Mouse (Mus musculus) c-Kit-positive CD71-positive TER-119-positive erythroid progenitor cells, embryonic 14.5 days (primary cell): ENCODE measurements at regions not wholly inside any gene's neighbourhood (a gene's known extent, or its start where the extent isn't known, plus 50 kb on each side); places are given as distances from the start of the nearest gene placed in this dataset.

Experiments used
- DNase-seq: peaks from one replicate; pipeline ENCODE4 v3.0.0-alpha.2; 2013; ENCODE audit warnings: low spot score

- no peak for DNase-seq
Measured at GRCm38 (mm10) chr13:91274131-91274530, 50.4 kb upstream of the Atg10 start.

DNA sequence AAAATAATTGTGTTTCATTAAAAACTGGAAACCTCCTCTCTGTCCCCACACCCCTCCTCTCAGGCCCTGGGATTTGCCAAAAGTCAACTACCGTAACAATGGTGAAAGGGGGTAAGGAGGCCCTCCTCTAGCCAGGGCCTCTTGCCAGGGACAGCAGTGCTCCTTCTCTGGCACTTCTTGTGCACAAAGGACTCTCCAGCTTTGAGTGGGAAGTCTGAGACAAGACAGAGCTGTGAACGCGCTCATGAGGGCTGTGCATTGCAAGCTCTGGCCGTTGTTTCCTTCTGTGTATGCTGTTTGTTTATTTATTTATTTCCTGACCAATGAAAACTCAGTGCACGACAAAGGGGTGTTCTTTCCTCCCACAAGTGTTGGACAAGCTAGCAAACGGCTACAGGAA, 50.8 kb upstream of the Atg10 start:
- DNase-seq = no peak

- no peak for DNase-seq
Measured at GRCm38 (mm10) chr13:91279487-91279886, 55.7 kb upstream of the Atg10 start.

DNA sequence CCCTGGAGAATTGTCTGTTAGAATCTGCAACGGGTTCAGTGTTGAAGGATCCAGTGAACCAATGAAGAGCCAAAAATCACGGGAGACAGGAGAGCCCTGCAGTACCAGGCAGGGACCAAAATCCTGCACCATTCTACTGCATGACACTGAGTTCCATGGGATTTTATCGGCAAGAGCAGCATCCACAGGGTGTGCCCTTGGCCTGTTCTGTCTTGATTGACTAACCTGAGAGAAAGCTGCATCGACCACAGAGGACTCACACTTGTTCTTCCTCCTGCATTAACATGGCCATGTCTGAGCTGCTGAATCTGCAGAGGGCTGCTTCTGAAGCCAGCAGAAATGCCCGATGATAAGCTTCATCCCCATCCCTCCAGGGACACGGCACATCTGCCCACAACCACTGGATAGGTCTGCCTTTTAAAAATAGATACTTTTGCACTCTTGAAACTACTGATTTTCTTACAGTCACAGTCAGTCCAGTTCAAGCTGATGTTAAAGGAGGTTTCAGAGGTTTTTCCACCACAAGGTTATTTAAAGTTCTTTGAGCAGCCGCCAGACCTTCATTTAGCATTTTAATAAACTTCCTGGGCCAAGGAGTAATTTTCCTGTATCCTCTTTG, 71.9 kb upstream of the Atg10 start:
- DNase-seq = no peak

GRCm38 (mm10) chr13:91296521-91297160, 72.9 kb upstream of the Atg10 start:
- DNase-seq = peak; percentile 34

DNA sequence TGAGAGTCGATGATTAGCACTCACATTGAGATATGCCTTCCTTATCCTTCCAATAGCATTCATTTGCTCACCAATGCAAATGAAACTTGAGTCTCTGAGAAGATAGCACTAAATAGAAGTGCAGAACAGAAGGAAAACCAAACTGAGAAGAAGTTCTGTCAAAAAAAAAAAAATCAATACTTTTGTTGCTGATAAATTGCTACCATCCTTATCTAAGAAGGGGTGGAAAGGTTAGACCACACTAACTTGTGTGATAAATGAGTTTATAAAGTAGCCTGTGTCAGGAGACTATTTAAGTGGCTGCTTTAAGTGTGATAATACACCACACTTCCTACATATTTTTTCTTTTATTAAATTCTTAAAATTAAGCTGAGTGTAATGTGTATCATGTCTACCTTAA, 78.1 kb upstream of the Atg10 start:
- no peak for DNase-seq

DNA sequence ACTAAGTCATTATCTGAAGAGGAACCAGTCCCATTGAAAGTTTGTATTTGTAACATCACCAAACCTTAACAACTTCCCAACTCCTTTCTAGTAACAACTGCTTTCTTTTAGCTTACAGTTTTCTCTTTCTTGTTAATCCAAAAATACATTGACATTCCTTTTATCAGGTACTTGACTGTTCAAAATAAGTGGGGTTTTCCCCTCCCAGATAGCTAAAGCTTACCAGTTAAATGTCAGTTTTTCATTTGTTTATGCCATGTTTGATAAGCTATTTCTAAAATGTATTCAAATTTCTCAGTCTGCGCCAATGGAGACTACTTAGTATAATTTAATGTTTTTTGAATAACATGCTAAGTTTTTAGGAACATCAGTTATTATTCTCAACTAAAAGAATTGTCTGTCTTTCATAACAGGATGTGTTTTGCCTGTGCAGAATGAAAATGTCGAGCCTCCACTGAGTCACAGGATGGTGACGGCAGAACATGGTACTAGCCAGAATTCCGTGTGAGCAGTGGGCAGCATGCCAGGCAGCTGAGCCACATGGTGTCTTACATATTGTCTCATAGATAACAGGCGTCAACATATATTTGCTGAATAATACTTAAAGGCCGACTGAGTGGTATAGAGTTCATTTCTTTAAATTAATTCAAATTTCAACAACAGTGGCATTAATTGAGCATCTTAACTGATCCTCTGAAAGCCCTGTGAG, 82.1 kb upstream of the Atg10 start:
- no peak for DNase-seq

DNA sequence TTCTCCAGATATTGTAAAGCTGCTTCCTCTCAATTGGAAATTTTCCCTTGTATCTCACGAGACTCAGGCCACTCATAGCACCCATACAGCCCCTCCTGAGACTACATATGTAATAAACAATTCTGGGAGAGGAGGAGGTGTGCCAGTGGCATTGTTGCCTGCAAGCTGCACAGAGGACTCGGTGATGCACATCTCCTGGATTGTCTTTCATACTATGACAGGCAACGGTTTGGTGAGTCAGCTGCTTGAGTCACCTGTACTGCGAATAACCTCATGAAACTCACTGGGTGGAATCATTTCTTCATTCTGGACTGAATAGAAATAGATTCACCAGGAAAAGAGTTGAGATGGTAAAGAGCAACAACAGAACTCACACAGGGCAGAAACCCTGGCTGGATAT, 82.8 kb upstream of the Atg10 start:
- no peak for DNase-seq

GRCm38 (mm10) chr13:91312905-91313571, 89.3 kb upstream of the Atg10 start:
- DNase-seq = no peak

DNA sequence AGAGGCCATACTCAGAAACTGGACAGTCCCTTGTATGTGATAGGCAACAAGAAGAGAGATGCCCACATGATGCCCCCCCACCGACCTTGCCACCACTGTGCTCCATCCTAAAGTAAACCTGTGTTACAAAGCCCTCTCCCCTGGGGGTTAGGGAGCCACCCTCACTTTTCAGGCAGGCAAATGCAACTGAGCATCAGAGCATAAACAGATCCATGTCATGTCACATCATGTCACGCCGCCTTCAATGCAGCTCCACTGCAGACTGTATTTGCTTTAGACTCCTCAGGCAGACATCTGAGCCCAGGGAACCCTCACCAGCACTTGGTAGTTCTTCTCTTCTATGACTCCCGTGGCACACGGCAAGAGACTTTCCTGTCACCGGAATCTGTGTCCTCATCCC, 98.6 kb upstream of the Atg10 start:
- DNase-seq = no peak

GRCm38 (mm10) chr13:91326834-91327233, 103.1 kb upstream of the Atg10 start:
- no peak for DNase-seq

GRCm38 (mm10) chr13:91334283-91334682, 110.5 kb upstream of the Atg10 start:
- DNase-seq = no peak

DNA sequence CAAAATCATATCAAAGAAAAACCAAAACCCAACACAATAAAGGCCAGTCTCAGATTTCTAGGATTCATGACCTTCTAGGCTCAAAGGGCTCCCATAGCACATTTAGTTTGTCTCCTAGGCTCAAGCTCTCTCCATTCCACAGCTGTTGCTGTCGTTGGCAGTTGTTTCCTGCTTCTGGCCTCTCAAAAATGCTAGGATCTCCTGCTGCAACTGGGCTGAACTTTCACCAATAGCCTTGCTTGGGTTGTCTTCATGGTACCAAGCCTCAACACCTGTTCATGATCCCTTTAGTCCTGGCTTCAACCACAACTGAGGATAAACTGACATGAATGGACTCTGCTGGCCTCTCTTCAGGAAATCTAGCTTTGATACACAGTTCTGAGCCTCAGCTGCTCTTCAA, 115.9 kb upstream of the Ssbp2 start:
- DNase-seq = no peak

- no peak for DNase-seq
Measured at GRCm38 (mm10) chr13:91348489-91349083, 111.5 kb upstream of the Ssbp2 start.

DNA sequence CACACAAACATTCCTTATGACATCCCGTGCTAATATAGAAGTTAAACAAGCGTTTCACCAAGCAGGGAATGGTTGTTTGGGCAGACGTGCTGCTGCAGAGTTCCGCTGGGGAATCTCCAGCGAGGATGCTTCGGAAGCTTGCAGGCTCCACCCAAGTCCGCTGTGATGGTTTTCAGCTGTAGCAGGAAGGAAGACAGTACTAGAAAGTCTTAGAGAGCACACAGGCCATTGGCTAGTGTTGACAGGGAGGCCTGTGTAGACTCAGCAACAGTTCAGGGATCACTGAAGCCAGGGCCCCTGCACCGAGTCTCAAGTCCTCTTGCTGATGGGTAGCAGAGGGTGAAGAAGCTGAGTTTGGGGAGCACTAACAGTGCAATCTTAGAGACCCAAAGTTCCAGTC, 107.8 kb upstream of the Ssbp2 start:
- DNase-seq = no peak

- DNase-seq = no peak
Measured at GRCm38 (mm10) chr13:91356516-91356915, 103.6 kb upstream of the Ssbp2 start.

DNA sequence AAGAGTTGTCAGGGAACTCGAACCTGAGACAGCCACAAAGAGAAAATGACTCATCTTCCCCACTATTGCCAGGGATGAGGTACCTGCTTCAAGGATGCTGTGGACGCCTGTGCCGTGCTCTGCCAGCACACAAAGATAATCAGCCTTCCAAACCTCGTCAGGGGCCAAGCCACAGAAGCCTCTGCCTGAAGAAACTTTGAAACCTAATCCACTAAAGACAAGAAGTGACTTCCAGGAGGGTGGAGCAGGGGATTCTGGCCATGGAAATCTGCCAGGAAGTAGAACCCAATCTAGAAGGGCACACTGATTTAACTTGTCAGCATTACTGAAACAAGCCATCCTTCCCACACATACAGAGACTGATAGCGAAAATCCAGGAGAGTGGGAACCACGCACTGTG, 100.0 kb upstream of the Ssbp2 start:
- no peak for DNase-seq

DNA sequence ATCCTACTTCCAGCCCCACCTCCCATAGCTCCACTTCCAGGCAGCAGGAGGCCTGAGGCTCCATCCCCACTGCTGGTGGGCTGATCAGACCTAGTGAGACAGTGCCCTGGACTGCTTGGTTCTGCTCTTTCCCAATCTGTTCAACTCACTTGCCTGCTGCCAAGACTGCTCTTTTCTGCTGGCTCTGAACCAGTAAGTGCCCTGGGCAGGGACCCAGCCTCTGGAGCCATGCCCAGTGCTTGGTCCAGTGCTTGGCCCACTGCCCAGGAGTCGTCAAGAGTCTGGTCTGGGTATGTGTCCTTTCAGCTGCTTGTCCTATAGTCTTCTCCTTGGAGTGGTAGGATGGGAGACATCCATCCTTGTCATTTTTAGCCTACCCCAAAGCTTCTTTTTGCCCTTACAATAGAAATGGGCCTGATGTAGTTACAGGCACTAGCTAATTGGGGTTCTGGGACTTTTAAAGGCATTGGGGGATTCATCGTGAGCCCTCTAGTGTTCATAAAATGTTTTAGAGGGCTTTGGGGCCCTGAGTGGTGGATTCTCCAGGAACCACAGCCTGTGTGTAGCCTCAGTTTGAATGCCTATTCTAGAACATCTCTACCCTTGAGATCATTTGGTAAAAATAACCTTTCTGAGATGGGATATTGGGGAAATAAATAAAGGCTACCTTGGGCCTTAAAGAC, 94.7 kb upstream of the Ssbp2 start:
- no peak for DNase-seq

- no peak for DNase-seq
Measured at GRCm38 (mm10) chr13:91366540-91366939, 93.5 kb upstream of the Ssbp2 start.

- DNase-seq = no peak
Measured at GRCm38 (mm10) chr13:91367896-91368556, 92.1 kb upstream of the Ssbp2 start.

- DNase-seq = no peak
Measured at GRCm38 (mm10) chr13:91368664-91369063, 91.4 kb upstream of the Ssbp2 start.
